ENCODE assay signal across 10 mouse cellular contexts in genomic region chrX:101981450-101981849, GRCm38 (mm10).
DNase-seq lines count a peak whose midpoint lies in the region; ATAC-seq and TF ChIP-seq lines count a peak whose summit lies in the region.
"Had no signal": no experiment of that assay in that cellular context is flagged by ENCODE, and none has a peak within 500 bp of the region (broad histone marks: within the 10 kb centered on the region; RNA-seq: fewer than 3 reads in every experiment).

No protein-coding gene starts in this region.

- no peaks in the 10 kb centered on the region for H3K36me3 ChIP-seq in lung, embryonic 14.5 days (ENCODE audit: insufficient read depth)
- no peaks in the 10 kb centered on the region for H3K36me3 ChIP-seq in small intestine, adult 2 months (ENCODE audit: control insufficient read depth, insufficient read depth, low read length)
- H3K36me3 ChIP-seq: embryonic facial prominence, embryonic 12.5 days had no signal

- no peak overlapping the region for H3K27ac ChIP-seq in gastrocnemius, adult 2 months
- no peak overlapping the region for H3K27ac ChIP-seq in lung, embryonic 14.5 days (ENCODE audit: low read depth)
- H3K27ac ChIP-seq in small intestine, adult 2 months (ENCODE audit: insufficient read depth, low read depth, low read length) = no peak overlapping the region
- H3K27ac ChIP-seq: embryonic facial prominence, embryonic 12.5 days had no signal

- no peaks in the 10 kb centered on the region for H3K9me3 ChIP-seq in lung, embryonic 14.5 days (ENCODE audit: low read depth, low read length)
- H3K9me3 ChIP-seq: embryonic facial prominence, embryonic 12.5 days had no signal

- no peak for ATAC-seq in lung, embryonic 14.5 days (ENCODE audit: insufficient read depth)
- ATAC-seq in activated CD4-positive, CD25-positive, alpha-beta regulatory T cell, adult 4 months = peak; percentile 52

- H3K4me1 ChIP-seq in lung, embryonic 14.5 days (ENCODE audit: insufficient read depth) = no peaks in the 10 kb centered on the region
- H3K4me1 ChIP-seq in small intestine, adult 2 months (ENCODE audit: control insufficient read depth, insufficient read depth, insufficient read length, low read length) = no peaks in the 10 kb centered on the region
- H3K4me1 ChIP-seq: embryonic facial prominence, embryonic 12.5 days had no signal

- no peak overlapping the region for H3K9ac ChIP-seq in lung, embryonic 14.5 days
- H3K9ac ChIP-seq: embryonic facial prominence, embryonic 12.5 days had no signal

- no peak for TF ChIP-seq POLR2A in small intestine, adult 2 months (IDR thresholded peaks at IDR 0.05; ENCODE audit: low read depth, low read length)

- no peak for DNase-seq in gastrocnemius, adult 2 months
- DNase-seq in gastrocnemius, adult 8-10 months (ENCODE audit: low spot score in 2 of 2) = no peak
- peak; percentile 58 for DNase-seq in lung, embryonic 14.5 days
- DNase-seq in lung, adult 18-20 months = no peak
- DNase-seq in left cerebral cortex, postnatal 10 days (ENCODE audit: extremely low spot score in 1 of 2, low spot score in 2 of 2) = no peak
- DNase-seq in cerebellum, adult 9-11 months = no peak
- DNase-seq: right cerebral cortex, postnatal 4 days had no signal

- 35% methylated on average over 2 of the region's 2 CpGs for WGBS in lung, embryonic 14.5 days
- 33% methylated on average over 2 of the region's 2 CpGs for WGBS in small intestine, adult 2 months

- intact Hi-C loops in gastrocnemius, adult 2 months (cut with DNase I) = loop anchor here (5.0 kb wide), 1 partner anchor 86 kb away; no protein-coding TSS in a partner anchor
- intact Hi-C loops in left cerebral cortex, postnatal 10 days (cut with DNase I) = no loop called here

- TF ChIP-seq CTCF in gastrocnemius, adult 2 months (IDR thresholded peaks at IDR 0.05) = peak; percentile 55
- TF ChIP-seq CTCF in lung, embryonic 14.5 days (IDR thresholded peaks at IDR 0.05; ENCODE audit: low read depth) = peak; percentile 56
- TF ChIP-seq CTCF in small intestine, adult 2 months (IDR thresholded peaks at IDR 0.05; ENCODE audit: extremely low read depth, insufficient read length, insufficient replicate concordance, low read depth, low read length) = peak; percentile 35; the same call in 1 of the 2 replicates

- H3K27me3 ChIP-seq in lung, embryonic 14.5 days (ENCODE audit: insufficient read depth, low read length) = no peaks in the 10 kb centered on the region
- H3K27me3 ChIP-seq in small intestine, adult 2 months (ENCODE audit: control insufficient read depth, insufficient read depth, low read length) = no peaks in the 10 kb centered on the region

- H3K4me3 ChIP-seq in gastrocnemius, adult 2 months = no peak overlapping the region
- H3K4me3 ChIP-seq in lung, embryonic 14.5 days (ENCODE audit: low read depth, low read length) = no peak overlapping the region
- H3K4me3 ChIP-seq in small intestine, adult 2 months (ENCODE audit: low read depth, low read length) = no peak overlapping the region
- H3K4me3 ChIP-seq: embryonic facial prominence, embryonic 12.5 days had no signal

- no peak overlapping the region for H3K4me2 ChIP-seq in lung, embryonic 14.5 days
- H3K4me2 ChIP-seq: embryonic facial prominence, embryonic 12.5 days had no signal
